Mouse (Mus musculus): ENCODE results near the gene Ccl6. TPM values are rescaled to one million over a fixed set of nuclear protein-coding genes. Genes with fewer than 3 reads are reported as not detected.

Ccl6 gene
- 2.1 and 2.2 TPM in 2 replicates for polyA plus RNA-seq (2016; fragmentation: Nextera tagmentation; extraction: Ambion mirVana)

DNA sequence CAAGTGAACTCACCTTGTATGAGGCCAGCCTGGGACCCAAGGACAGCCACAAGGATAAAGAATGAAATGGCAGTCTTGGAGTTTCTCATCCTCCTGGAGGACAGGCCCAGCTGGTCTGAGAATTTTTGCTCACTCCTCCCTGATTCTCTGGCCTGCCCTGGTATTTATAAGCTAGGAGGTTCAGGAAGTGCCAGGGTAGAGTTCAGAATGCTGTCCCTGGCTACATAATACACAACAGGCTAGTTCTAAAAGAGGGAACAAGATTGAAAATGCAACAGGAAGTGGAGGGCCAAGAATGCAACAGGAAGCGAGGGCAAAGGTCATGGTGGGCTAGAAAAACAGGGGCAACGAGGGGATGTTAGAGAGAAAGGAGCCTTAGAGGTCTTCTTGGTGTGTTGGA is at the start of gene Ccl6:
Gene Ccl6 (minus strand): TSS at position 235 of the 400 bp plus-strand sequence.
- H3K27ac ChIP-seq: no peak within 1 kb of the TSS
- WGBS: 55% methylated on average over 2 of the region's 2 CpGs
- no peak for DNase-seq (ENCODE audit: extremely low spot score, low spot score)
- no peaks in the 10 kb centered on the region for H3K9me3 ChIP-seq
- no peaks in the 10 kb centered on the region for H3K36me3 ChIP-seq (replicated peaks)
- no peaks in the 10 kb centered on the region for H3K4me1 ChIP-seq
- H3K27me3 ChIP-seq (ENCODE audit: poor library complexity, severe bottlenecking): no peaks in the 10 kb centered on the region
- no peak within 1 kb of the TSS for H3K4me3 ChIP-seq

DNA sequence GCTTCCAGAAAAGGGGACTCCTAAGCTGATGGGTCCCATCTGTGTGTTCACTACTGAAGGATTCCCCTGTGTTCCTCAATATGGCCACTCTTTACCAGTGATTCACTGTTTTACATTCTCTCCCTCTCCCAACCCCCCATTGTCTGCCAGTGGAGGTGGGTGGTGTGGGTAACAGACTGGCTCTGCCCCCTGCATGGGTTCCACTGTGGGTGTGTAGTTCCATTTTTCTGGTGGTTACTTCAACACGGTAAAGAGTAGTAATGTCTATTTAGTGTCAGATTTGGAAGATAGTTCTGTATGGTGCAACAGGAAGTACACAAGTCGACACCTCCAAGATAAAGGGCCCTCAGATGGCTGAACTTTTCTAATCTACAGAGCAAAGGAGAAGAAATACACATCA is 48.3 kb upstream of the Ccl6 start:
- WGBS: 83% methylated on average over 2 of the region's 2 CpGs
- Histone ChIP-seq H3K27ac (no peak overlapping the region), H3K27me3 (ENCODE audit: poor library complexity, severe bottlenecking) (no peaks in the 10 kb centered on the region), H3K36me3 (replicated peaks) (no peaks in the 10 kb centered on the region), H3K4me1 (no peaks in the 10 kb centered on the region), H3K4me3 (no peak overlapping the region), H3K9me3 (peaks cover 5% of the 10 kb centered on the region)
- DNase-seq (ENCODE audit: extremely low spot score, low spot score): no peak

DNA sequence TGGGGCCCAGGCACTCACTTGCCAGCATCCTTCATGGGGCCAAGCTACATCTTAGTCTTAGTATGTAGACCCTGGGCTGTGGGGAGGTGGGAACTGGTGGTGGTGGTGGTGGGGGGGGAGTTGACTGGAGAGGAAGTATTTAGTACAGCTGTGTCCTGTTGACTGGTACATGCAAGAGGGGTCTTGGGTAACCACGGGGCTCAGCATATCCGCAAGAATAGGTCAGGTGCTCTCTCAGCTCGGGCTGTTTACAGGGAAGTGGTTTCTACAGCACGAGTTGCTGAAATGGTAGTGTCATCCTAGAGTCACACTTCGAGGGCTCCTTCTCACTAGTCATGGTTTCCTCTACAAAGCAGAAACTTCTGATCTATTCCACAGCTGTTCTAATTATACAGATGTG is 47.3 kb upstream of the Ccl6 start:
- WGBS: 88% methylated on average over 5 of the region's 5 CpGs
- no peak for DNase-seq (ENCODE audit: extremely low spot score, low spot score)
- H3K4me1 ChIP-seq: no peaks in the 10 kb centered on the region
- H3K27me3 ChIP-seq (ENCODE audit: poor library complexity, severe bottlenecking): no peaks in the 10 kb centered on the region
- no peak overlapping the region for H3K4me3 ChIP-seq
- H3K27ac ChIP-seq: no peak overlapping the region
- H3K9me3 ChIP-seq: no peaks in the 10 kb centered on the region; the same call in 1 of the 2 replicates
- H3K36me3 ChIP-seq (replicated peaks): no peaks in the 10 kb centered on the region

DNA sequence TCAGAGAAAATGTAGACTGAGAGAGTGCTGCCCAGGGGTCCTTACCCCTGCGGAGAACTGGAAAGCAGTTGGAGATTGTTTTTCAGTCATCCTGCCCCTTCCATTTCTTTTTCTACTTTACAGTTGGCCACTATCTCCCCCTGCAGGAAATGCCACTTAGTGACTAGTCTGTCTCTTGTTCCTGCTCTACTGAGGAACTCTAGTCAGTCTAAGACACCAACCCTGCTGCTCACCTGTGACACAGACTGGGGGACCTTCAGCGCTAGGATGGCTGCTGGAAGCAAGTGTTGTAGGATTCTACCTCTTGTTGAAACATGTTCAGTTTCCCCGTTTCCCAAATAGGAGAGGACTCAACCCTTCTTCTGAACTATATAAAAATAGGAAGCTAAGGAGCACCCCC is 46.6 kb upstream of the Ccl6 start:
- H3K4me3 ChIP-seq: no peak overlapping the region
- H3K9me3 ChIP-seq: no peaks in the 10 kb centered on the region
- H3K27me3 ChIP-seq (ENCODE audit: poor library complexity, severe bottlenecking): no peaks in the 10 kb centered on the region
- H3K4me1 ChIP-seq: peaks cover 1% of the 10 kb centered on the region
- 68% methylated on average over 3 of the region's 3 CpGs for WGBS
- H3K36me3 ChIP-seq (replicated peaks): no peaks in the 10 kb centered on the region
- no peak overlapping the region for H3K27ac ChIP-seq
- no peak for DNase-seq (ENCODE audit: extremely low spot score, low spot score)

DNA sequence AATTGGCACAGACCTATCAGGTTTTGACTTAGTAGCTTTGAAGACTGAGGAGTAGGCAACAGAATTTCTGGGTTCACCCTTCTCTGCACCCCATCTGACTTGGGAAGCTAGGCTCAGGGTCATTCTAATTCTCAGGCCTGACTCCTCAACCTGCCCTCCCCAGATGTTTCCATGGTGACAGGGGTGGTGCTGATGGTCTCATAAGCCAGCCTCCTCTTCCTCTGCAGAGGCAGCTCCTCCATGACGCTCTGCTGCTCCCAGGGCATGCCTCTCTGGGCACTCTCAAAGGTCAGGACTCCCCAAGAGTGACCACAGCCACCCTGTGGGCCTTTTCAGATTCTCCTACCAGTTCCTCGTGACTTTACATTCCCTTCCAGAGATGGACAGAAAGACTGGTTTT is 46.0 kb upstream of the Ccl6 start:
- no peak for DNase-seq (ENCODE audit: extremely low spot score, low spot score)
- Histone ChIP-seq H3K27ac (no peak overlapping the region), H3K4me1 (peaks cover 7% of the 10 kb centered on the region), H3K4me3 (no peak overlapping the region), H3K36me3 (replicated peaks) (no peaks in the 10 kb centered on the region), H3K27me3 (ENCODE audit: poor library complexity, severe bottlenecking) (no peaks in the 10 kb centered on the region), H3K9me3 (no peaks in the 10 kb centered on the region)
- WGBS: 52% methylated on average over 2 of the region's 2 CpGs

DNA sequence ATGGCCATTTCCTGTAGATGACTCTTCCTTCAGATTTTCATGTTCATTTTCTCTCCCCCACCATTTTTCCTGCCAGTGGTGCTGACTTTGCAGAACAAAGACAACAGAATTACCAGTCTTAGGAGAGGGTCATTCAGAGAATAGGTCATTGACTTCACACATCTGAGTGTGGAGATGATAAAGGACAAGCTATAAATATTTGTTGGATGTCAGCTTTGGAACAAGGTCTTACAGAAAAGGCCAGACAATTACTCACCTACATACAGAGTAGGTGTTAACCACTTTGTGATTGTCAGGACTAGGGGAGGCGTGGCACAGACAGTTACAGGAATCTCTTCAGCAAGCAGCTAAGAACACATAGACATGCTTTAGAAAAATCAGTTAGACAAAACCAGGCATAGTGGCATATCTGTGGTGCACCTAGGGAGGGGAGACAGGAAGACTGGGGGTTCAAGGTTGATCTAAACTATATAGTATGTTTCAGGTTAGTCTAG is 43.9 kb upstream of the Ccl6 start:
- Histone ChIP-seq H3K4me3 (no peak overlapping the region), H3K4me1 (peaks cover 10% of the 10 kb centered on the region), H3K27ac (no peak overlapping the region), H3K9me3 (no peaks in the 10 kb centered on the region), H3K36me3 (replicated peaks) (no peaks in the 10 kb centered on the region), H3K27me3 (ENCODE audit: poor library complexity, severe bottlenecking) (no peaks in the 10 kb centered on the region)
- WGBS: 83% methylated on average over 1 of the region's 1 CpGs
- no peak for DNase-seq (ENCODE audit: extremely low spot score, low spot score)

DNA sequence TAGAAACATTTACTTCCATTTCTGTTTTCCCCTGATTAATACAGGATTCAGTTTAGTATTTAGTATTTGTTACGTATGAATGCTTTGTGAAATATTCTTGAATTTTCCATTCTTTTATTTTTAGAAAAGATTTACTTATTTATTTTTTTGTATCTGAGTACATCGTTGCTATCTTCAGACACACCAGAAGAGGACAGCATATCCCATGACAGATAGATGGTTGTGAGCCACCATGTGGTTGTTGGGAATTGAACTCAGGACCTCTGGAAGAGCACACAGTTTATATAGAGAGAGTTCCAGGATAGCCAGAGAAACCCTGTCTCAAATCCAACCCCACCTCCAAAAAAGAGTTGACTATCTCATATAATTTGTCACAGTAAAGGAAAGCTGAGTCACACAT is 42.0 kb upstream of the Ccl6 start:
- no peaks in the 10 kb centered on the region for H3K9me3 ChIP-seq
- DNase-seq (ENCODE audit: extremely low spot score, low spot score): no peak
- no peaks in the 10 kb centered on the region for H3K36me3 ChIP-seq (replicated peaks)
- 89% methylated on average over 2 of the region's 2 CpGs for WGBS
- no peaks in the 10 kb centered on the region for H3K27me3 ChIP-seq (ENCODE audit: poor library complexity, severe bottlenecking)
- no peak overlapping the region for H3K4me3 ChIP-seq
- no peak overlapping the region for H3K27ac ChIP-seq
- H3K4me1 ChIP-seq: peaks cover 10% of the 10 kb centered on the region

DNA sequence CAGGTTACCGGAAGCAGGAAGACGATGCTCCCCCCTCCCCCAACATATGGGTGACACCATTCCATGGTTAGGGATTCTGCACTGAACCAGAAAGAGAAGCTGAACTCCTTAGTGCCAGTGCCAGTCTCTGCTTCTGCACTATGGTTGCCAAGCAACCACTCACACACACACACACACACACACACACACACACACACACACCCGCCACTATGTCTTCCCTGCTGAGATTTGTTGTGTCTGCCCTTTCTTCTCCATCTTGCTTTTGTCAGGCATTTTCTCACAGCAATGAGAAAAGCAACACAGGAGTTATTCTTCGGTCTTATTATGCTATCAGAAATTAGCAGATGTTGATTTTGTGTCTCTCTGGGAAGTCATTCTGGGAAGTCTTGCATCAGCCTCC is 41.5 kb upstream of the Ccl6 start:
- Histone ChIP-seq H3K4me1 (peaks cover 10% of the 10 kb centered on the region), H3K4me3 (no peak overlapping the region), H3K36me3 (replicated peaks) (no peaks in the 10 kb centered on the region), H3K27me3 (ENCODE audit: poor library complexity, severe bottlenecking) (no peaks in the 10 kb centered on the region), H3K27ac (no peak overlapping the region), H3K9me3 (no peaks in the 10 kb centered on the region)
- WGBS: 67% methylated on average over 4 of the region's 4 CpGs
- DNase-seq (ENCODE audit: extremely low spot score, low spot score): peak; percentile 22

DNA sequence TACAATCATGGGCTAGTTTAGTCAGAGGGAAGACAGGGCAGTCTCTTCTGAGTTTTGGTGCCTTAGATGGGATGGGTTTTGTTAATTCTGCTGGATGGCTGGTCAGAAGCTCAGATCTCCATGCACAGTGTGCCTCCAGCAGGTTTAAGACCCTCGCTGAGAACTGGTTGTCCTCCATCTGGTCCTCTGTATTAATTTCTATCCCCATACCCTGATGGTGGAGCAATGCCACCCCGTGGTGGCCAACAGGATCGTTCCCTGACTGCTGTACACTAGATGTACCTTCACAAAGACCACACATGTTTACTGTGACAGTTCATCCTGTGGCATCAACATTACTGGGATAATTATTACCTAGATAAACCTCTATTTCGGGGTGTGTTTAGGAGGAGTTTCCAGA is 39.9 kb upstream of the Ccl6 start:
- Histone ChIP-seq H3K4me1 (peaks cover 10% of the 10 kb centered on the region), H3K36me3 (replicated peaks) (no peaks in the 10 kb centered on the region), H3K27ac (no peak overlapping the region), H3K27me3 (ENCODE audit: poor library complexity, severe bottlenecking) (no peaks in the 10 kb centered on the region), H3K9me3 (no peaks in the 10 kb centered on the region), H3K4me3 (no peak overlapping the region)
- 80% methylated on average over 4 of the region's 4 CpGs for WGBS
- no peak for DNase-seq (ENCODE audit: extremely low spot score, low spot score)

DNA sequence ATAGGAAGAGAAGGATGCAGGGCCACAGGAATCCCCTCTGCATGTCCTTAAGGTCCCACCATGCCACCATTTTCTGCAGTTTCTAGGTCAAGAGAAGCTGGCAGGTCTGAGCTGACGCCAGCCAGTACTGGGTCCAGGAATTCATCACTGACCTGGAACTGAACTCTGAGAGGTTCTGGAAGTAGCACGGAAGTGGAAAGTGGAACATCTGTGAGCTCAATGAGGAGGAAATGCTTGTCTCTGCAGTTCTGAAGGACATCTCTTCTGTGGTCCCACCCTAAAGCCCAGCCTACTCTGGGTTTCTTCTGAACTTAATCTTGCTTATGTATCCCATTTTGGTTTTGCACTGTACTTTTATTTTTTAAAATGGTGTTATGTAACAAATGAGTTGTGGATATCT is 38.2 kb upstream of the Ccl6 start:
- Histone ChIP-seq H3K9me3 (no peaks in the 10 kb centered on the region), H3K36me3 (replicated peaks) (no peaks in the 10 kb centered on the region), H3K27ac (no peak overlapping the region), H3K4me1 (peaks cover 10% of the 10 kb centered on the region), H3K4me3 (no peak overlapping the region), H3K27me3 (ENCODE audit: poor library complexity, severe bottlenecking) (no peaks in the 10 kb centered on the region)
- WGBS: 78% methylated on average over 2 of the region's 2 CpGs
- no peak for DNase-seq (ENCODE audit: extremely low spot score, low spot score)

DNA sequence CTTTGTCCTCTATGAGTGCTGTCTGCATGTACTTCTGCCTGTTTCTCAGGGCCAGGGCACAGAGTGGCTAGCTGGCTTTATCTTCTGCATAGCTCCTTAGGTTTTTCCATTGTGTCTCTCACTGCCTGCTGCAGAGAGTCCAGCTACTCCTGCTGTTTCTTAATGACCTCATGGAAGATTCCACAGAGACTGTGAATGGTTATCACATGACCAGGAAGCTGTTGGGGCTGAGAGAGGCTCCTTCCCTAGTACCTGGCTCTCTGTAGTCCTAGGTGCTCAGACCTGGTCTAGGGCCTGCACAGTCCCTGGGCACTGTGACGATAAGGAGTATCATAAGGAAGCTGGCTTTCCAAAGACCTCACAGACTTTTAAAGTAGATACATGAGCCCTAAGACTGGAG is 37.7 kb upstream of the Ccl6 start:
- no peaks in the 10 kb centered on the region for H3K9me3 ChIP-seq
- peaks cover 10% of the 10 kb centered on the region for H3K4me1 ChIP-seq
- no peaks in the 10 kb centered on the region for H3K36me3 ChIP-seq (replicated peaks)
- 98% methylated on average over 1 of the region's 1 CpGs for WGBS
- no peak overlapping the region for H3K4me3 ChIP-seq
- H3K27ac ChIP-seq: no peak overlapping the region
- DNase-seq (ENCODE audit: extremely low spot score, low spot score): no peak
- H3K27me3 ChIP-seq (ENCODE audit: poor library complexity, severe bottlenecking): no peaks in the 10 kb centered on the region

DNA sequence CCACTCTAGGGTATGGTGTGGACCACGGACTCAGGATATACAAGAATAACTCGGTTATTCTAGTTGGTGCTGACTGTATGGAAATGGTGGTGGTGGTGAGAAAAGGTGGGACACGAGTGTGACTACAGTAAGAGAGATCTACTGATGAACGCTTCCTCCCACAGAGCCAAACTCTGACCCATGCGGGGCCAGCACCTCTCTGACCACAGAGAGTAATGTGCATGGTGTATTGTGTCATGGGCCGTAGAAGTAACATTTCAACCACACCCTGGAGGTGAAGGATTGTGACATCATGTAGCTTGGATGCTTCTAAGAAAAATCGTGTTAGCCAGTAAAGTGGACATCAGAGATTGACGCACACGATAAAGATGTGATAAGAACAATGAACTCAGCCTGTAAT is 35.9 kb upstream of the Ccl6 start:
- no peaks in the 10 kb centered on the region for H3K27me3 ChIP-seq (ENCODE audit: poor library complexity, severe bottlenecking)
- H3K27ac ChIP-seq: no peak overlapping the region
- no peak overlapping the region for H3K4me3 ChIP-seq
- H3K4me1 ChIP-seq: peaks cover under 1% of the 10 kb centered on the region; the same call in 1 of the 2 replicates
- 89% methylated on average over 9 of the region's 9 CpGs for WGBS
- DNase-seq (ENCODE audit: extremely low spot score, low spot score): no peak
- no peaks in the 10 kb centered on the region for H3K9me3 ChIP-seq
- no peaks in the 10 kb centered on the region for H3K36me3 ChIP-seq (replicated peaks)

DNA sequence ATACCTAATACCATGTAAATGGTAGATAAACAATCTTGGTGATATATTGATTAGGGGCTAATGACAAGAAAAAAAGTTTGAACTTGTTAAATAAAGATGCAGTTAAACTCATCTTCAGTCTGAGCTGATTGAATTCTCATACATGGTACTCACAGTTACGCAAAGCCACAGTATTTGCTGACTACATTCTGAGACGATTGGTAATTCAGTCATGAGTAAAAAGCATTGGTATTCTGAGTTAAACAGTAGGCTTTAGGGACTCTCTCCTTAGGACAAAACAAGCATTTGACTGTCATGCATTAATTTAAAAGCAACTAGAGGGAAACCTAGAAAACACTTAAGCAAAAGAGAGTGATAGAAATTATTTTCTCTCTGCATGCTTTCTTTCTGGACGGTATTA is 30.7 kb upstream of the Ccl6 start:
- no peaks in the 10 kb centered on the region for H3K4me1 ChIP-seq
- 89% methylated on average over 3 of the region's 3 CpGs for WGBS
- DNase-seq (ENCODE audit: extremely low spot score, low spot score): no peak
- H3K36me3 ChIP-seq (replicated peaks): no peaks in the 10 kb centered on the region
- H3K27me3 ChIP-seq (ENCODE audit: poor library complexity, severe bottlenecking): no peaks in the 10 kb centered on the region
- no peak overlapping the region for H3K4me3 ChIP-seq
- no peaks in the 10 kb centered on the region for H3K9me3 ChIP-seq
- H3K27ac ChIP-seq: no peak overlapping the region

DNA sequence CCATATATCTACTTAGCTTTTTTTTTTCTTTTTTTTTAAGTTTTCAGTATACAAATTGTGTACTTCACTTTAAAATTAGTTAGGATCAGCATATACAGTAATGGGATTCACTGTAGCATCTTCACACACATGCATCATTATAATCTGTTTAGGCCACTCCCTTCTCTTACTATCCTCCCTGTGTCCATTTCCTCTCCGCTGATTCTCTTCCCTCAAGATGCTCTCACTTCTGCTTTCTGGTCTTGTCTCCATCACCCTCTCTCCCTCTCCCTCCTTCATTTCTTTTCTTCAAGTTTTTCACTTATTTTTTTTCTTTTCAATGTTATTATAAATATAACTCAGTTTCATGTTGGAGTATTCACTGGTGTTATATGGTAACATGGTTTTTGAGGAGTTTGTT is 26.1 kb upstream of the Ccl6 start:
- H3K4me1 ChIP-seq: no peaks in the 10 kb centered on the region
- H3K36me3 ChIP-seq (replicated peaks): no peaks in the 10 kb centered on the region
- no peak for DNase-seq (ENCODE audit: extremely low spot score, low spot score)
- 95% methylated on average over 1 of the region's 1 CpGs for WGBS
- no peaks in the 10 kb centered on the region for H3K9me3 ChIP-seq
- H3K4me3 ChIP-seq: no peak overlapping the region
- H3K27me3 ChIP-seq (ENCODE audit: poor library complexity, severe bottlenecking): no peaks in the 10 kb centered on the region
- no peak overlapping the region for H3K27ac ChIP-seq
